Mouse (Mus musculus): ENCODE measurements around the gene Phf21b.
"Not testable (repeated sequence)": the region's sequence is repeated elsewhere in the genome, so short reads cannot be mapped to it uniquely, and the experiment has no call there.

Phf21b gene

DNA sequence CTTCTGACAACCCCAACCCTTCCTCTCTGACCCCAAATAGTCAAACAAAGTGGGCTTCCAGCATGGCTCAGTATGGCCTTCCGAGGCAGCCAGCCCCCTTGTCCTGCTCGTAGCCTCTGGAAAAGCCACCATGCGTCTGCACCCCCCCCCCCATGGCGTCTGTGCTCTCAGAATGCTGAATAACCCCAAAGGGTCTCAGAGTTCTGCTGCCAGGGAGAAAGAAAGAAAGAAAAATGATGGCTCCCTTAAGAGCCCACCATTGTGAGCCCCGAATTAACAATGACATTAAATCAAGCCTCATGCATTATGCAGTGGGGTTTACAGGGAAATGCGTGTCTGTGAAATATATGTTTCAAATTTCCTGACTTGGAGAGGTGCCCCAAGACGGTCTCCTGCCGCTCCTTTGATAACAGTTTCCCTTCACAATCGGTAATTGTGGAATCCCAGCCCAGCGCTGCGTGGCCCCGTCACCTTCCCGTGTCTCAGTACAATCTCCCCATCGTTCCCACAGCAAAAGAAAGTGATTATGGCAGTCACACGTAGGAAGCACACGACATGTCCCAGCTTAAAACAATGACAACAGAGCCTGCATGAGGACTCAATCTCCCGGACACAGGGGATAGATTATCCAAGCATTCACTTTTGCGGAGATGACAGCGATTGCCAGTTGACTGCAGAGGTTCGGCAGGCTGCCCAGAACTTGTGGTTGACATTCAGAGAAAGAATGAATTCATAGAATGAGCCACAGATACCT, 80.3 kb downstream of the Phf21b start:
- DNase-seq (ENCODE audit: extremely low spot score): no peak

GRCm38 (mm10) chr15:84772191-84773111, 83.4 kb downstream of the Phf21b start:
- no peak for DNase-seq (ENCODE audit: extremely low spot score)

DNA sequence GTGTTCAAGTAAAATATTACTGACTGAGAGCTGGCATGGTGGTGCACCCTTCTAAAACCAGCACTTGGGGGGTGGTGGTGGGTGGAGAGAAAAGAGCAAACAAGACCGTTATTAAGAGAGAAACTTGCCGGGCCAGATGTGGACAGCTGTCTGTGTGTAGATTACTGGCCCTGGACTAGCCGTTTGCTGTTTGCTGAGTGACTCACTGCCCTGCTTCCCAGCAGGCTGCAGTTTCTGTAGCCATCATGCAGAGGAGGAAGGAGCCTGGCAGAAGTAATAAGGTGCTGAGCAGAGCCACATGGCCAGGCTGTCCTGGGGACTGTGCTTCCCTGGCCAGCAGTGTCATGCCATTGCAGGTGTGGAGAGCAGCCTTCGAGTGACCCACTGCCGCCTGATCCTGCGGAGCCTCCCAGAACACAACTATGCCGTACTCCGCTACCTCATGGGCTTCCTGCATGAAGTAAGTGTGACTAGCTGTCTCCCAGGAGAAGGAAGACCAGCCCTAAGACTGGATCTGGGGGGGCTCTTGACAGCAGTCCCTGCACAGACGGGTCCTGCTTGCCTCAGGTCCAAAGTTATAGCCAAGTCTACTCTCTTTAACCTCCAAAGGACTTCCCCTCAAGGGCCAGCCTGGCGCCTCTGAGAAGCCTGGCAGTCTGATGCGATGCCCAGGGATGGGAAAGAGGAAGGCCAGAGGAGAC, 86.1 kb downstream of the Phf21b start:
- DNase-seq (ENCODE audit: extremely low spot score): no peak

GRCm38 (mm10) chr15:84768531-84768930, 87.3 kb downstream of the Phf21b start:
- not testable (repeated sequence) for DNase-seq (ENCODE audit: extremely low spot score)

GRCm38 (mm10) chr15:84766621-84767020, 89.2 kb downstream of the Phf21b start:
- no peak for DNase-seq (ENCODE audit: extremely low spot score)

DNA sequence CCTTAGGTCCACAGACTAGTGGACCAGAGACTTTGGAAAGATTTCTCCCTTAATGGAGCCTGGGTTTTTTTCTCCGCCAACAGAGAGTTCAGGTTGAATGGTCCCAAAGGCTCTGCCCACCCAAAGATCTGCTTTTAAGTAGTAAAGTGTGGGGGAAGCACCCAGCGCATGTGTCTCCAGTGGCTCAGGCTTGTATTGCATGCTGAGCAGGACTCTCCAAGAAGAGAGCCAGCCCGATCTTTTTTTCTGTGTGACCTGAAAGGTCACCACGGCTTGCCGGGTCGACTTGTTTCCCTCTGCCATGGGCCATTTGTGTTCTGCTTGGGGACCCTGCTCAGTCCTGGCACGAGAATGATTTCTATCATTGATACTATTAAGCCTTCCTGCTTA, 92.4 kb downstream of the Phf21b start:
- peak; percentile 19 for DNase-seq (ENCODE audit: extremely low spot score)

GRCm38 (mm10) chr15:84762712-84763422, 93.0 kb downstream of the Phf21b start:
- no peak for DNase-seq (ENCODE audit: extremely low spot score)

GRCm38 (mm10) chr15:84758493-84758892, 97.4 kb downstream of the Phf21b start:
- DNase-seq (ENCODE audit: extremely low spot score): peak; percentile 53

DNA sequence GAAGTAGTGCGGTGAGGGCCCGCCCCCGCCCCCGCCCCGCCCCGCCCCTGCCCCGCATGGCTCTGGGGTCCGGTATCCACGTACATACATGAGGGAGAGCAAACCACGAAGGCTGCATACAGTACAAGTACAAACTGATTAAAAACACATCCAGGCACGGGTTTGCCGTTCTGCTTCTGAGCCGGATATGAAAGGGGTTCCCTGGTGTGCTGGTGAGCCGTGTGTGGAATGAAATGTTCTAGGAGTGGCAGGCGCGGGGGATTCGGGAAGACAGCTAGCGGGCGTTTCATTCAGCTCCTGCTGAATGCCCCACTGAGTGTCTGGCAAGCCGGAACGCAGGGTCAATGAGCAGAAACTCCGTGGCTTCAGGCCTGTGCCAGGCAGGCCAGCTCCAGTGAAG, 99.4 kb downstream of the Phf21b start:
- peak; percentile 48 for DNase-seq (ENCODE audit: extremely low spot score)

- DNase-seq (ENCODE audit: extremely low spot score): peak; percentile 86
Observed at GRCm38 (mm10) chr15:84754987-84755386, 100.9 kb downstream of the Phf21b start.

DNA sequence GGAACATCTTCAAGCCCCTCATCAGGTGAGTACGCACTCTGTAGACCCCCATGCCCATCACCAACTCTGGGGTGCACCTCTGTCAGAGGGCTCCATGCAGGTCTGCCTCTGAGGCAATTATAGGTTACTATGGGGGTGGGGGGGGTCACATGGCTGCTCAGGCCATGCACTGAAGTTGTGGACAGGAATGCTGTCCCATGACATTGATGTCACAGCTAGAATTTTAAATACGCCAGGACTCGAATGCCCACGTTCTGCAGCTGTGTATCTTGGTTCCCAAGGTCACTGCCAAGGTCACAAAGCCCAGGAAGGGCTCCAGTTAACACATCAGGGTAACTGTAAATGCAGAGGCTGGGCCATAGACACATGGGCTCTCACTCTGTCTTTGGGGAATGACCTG, 110.0 kb downstream of the Phf21b start:
- no peak for DNase-seq (ENCODE audit: extremely low spot score)

GRCm38 (mm10) chr15:84744308-84744707, 111.5 kb downstream of the Phf21b start:
- peak; percentile 22 for DNase-seq (ENCODE audit: extremely low spot score)

DNA sequence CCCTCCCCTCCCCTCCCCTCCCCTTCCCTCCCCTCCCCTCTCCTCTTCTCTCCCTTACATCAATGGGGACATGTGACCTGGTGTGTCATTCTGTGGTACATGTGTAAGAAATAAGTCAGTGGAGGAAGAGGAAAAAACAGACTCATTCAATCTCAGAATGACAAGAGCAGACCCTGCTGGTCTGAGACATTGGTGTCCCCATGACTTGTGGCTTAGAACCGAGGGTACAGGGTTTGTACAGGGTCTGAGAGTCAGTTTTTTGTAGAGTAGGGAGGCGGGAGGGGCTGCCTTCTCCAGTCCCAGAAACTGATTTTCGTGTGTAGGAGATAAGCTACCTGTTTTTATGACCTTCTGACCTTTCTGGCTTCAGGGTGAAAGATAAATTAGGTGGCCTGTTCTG, 112.5 kb downstream of the Phf21b start:
- peak; percentile 62 for DNase-seq (ENCODE audit: extremely low spot score)

GRCm38 (mm10) chr15:84741573-84741972, 114.3 kb downstream of the Phf21b start:
- no peak for DNase-seq (ENCODE audit: extremely low spot score)

- no peak for DNase-seq (ENCODE audit: extremely low spot score)
Observed at GRCm38 (mm10) chr15:84738246-84738645, 117.6 kb downstream of the Phf21b start.

DNA sequence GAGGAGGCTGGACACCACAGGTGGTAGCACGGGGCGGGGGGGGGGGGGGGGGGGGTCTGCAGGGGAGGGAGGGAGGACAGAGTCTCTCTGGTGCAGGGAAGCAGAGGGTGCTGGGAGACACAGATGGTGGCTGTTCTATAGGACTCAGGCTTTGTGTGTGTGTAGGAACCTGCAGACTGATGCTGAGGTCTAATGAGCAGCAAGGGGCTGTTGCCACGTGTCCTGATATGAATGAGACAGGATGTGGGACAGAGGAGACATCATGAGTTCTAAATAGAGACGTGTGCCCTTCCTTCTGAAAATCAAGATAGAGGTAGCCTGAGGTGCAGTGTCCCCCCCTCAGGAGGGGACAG, 118.9 kb downstream of the Phf21b start:
- DNase-seq (ENCODE audit: extremely low spot score): no peak

DNA sequence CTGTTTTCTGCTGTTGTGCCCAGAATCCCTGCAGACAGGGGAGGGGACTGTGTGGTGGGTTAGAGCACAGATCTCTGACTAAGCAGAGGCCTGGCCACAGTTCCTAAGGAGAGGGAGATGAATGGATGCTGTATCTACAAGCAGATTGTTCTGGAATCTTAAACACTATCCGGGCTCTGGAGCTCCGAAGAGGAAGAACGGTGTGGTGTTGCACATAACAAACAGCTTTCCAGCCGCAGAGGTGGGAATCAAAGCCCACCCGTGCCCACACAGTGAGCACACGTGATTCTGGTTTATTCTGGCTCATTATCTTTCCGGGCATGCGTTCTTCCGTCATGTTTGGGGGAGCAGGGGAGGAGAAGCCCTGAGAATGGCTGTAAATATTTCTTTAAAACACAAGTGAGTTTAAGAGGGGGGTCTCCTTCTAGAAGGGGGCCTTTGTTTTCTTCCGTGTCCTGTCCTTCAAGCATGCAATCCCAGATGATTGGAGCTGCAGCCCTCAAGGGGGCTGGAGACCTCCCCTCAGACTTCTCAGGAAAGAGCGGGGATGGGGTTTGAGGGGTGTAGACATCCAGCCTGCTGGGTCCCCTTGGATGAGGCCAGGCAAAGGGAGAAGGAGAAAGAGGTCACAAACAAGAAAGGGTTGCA, 119.4 kb downstream of the Phf21b start:
- no peak for DNase-seq (ENCODE audit: extremely low spot score)
